Mouse (Mus musculus) right cerebral cortex, adult 18-20 months (tissue): ENCODE measurements at regions not wholly inside any gene's neighbourhood (a gene's known extent, or its start where the extent isn't known, plus 50 kb on each side); places are given as distances from the start of the nearest gene placed in this dataset.
"Not testable (repeated sequence)": the region's sequence is repeated elsewhere in the genome, so short reads cannot be mapped to it uniquely, and the experiment has no call there.

Source experiments
- DNase-seq: peaks from one replicate; pipeline ENCODE4 v3.0.0; 2022; ENCODE audit warnings: mixed read lengths

DNA sequence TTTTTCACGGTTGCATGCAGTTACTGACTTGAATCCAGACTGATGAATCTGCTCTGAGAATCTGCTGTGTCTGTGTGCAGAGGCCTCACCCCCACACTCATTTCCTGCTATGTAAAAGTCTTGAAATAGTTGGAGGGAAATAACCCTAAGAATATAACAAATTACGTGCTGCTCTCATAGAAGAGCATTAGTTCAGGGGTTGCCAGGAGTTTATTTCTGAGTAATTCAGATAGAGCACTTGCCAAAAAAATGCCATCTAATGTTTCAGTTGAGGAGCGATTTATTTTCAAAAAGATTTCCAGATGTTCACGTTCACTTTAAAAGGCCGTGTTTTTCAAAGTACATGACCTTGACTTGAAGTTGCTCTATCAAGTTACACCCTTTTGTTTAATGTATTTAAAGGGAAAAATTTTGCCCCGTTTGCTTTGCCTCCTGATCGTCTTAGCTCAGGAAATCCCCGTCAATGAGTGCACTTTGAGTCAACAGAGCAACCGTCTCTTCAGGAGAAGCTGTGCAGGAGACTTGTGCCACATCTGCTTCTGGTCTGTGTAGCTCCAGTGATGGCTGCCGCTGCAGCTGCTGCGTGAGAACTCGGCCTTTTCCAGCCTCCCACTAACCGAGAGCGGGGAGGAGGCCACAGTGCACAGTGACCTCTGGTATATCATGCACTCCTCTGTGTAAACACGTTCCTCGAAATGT, 50.9 kb upstream of the Sec61g start:
- DNase-seq: no peak

DNA sequence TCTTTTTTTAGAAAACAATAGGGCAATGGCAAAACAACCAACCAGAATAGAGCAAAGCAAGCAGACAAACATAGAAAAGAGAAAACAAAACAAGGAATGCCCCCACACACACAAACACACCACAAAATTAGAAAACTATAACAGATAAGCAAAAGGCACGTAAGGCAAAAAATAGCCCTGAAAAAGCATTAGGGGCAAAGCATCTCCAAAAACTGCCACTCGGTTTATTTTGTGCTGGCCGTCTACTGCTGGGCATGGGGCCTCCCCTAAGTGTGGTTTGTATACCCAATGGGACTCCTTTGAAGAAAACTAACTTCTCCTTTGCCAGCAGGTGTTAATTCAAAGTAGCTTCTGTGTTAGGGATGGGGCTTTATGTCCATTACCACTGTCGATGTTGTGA, 53.4 kb upstream of the Sec61g start:
- DNase-seq: no peak

DNA sequence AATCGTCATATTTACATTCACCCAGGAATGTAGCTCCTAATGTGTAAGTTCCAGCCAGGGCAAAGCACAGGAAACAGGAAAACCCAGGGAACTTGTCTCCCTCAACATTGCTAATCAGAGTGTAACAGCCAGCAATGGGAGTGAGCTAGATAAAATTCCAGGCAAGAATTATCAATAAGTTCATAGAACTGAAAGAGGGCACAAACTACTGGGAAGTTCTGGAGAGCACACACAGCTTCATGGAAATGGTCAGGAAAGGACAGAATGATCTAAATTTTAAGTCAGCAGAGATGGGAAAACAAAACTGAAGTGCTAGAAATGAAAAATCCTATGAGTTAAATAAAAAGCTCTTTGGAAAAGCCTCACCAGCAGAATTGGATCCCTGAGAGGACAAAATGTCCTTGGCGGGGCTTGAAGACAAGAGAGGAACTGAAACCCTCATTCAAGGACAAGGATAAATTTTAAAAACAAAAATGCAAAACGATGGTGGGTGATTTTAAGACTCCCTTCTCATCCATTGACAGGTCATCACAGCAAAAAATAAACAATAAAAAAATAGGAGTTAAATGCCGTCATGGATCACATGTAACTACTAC, 80.9 kb upstream of the Sec61g start:
- no peak for DNase-seq

- DNase-seq: no peak
Observed at GRCm38 (mm10) chr11:16590541-16590940, 82.3 kb upstream of the Sec61g start.

GRCm38 (mm10) chr11:16591471-16591921, 83.2 kb upstream of the Sec61g start:
- DNase-seq: peak; percentile 43

DNA sequence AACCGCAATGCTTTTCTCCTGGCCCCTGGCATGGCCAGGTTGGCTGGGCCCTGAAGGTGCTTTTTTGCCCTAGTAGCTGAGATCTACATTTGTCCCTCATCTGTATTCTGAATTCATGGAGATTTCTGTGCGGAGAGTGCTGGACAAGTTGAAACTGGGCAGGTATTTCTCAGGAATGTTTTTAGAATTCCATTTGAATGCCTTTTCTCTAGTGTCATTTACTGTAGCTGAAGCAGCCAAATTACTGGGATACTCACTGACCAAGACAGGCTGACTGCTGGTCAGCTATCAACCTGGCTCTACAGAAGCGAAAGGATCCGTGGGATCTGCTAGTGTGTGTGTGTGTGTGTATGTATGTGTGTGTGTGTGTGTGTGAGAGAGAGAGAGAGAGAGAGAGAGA, 83.7 kb upstream of the Sec61g start:
- no peak for DNase-seq

DNA sequence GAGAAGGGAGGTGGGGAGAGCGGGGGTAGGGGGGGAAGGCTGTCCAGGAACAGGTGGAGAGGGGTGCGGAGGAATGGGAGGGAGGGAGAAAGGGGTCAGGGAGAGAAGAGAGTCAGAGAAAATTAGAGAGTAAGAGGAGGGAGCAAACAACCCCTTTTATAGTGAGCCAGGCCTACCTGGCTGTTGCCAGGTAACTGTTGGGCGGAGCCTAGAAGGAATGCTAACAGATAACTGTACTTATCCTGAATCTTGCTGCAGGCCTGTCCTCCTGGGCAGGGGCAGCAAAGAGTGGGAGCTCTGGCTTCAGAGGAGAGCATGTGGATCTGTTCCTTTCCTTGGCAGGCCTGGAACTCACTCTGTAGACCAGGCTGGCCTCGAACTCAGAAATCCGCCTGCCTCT, 84.5 kb upstream of the Sec61g start:
- no peak for DNase-seq

DNA sequence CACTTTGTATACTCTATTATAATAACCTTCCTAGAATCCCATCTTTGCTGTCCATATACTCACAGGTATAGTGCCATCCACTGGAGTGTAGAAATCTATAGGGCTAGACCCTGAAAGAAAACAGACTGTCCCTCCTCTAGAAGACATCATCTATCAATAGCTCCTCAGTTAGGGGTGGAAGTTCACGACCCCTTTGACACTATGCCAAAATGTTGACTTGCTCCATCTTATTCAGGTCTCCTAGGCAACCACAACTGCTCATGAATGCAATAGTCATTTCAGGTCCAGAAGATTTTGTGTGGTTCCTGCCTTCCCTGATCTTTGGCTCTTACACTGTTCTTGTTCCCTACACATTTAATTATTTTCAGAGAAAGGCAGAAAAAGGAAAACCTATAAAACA, 86.5 kb upstream of the Sec61g start:
- no peak for DNase-seq

DNA sequence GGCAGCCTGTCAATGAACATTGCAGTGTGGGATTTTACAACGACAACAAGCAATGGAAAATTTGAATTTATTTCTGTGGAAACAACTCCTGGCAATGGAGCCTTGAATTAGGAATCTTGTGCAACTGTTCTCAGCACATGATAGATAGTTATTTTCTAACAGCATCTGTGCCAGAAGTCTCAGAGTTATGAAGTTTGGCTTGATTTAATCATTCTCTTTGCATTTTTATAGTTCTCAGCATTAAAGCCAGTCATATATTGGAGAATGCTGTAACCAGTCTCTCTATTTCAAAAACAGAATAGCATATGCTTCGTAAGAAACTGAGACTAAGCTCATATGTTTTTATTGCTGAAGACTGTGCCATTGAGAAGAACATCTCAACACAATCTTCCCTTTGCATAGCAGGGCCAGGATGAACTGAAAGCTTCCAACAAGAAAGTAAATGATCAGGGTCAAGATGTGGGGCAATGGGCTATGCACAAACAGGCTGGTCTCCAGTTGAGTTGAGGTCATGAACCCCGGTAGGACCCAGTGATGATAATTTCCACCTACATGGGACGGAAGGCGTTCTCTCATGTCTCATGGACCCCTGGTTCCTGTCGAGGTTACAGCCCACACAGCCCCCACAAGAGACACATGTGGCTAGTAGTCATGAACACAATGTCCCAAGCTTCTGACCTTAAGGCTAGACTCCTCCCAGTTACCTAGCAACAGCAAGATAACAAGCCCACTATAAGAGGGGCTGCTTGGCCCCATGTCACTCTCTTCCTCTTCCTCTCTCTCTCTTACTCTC, 89.0 kb upstream of the Sec61g start:
- peak; percentile 1 for DNase-seq

- DNase-seq: no peak
Observed at GRCm38 (mm10) chr11:16602947-16603346, 94.7 kb upstream of the Sec61g start.

GRCm38 (mm10) chr11:16606435-16607214, 98.3 kb upstream of the Sec61g start:
- no peak for DNase-seq

GRCm38 (mm10) chr11:16607900-16608422, 99.7 kb upstream of the Sec61g start:
- DNase-seq: not testable (repeated sequence)

- no peak for DNase-seq
Observed at GRCm38 (mm10) chr11:16611741-16612140, 103.5 kb upstream of the Sec61g start.

DNA sequence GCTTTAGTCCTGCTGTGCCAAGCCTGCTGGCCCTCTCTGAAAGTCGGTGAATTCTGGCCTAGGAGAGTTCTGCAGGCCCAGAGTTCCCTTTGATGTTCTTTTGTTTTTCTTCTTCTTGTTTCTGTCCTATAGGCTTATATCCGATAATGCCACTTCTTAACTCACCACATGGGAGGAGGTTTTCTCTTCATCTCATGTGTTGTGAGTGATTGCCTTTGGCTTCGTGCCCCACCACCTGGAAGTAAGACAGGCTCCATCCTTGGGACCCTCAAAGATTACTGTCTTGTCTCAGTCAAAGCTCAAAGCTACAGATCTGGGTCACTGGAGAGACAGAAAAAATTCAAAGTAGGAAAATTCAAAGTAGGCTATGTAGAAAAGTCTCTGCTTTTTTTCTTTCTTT, 104.2 kb upstream of the Sec61g start:
- DNase-seq: no peak

- DNase-seq: no peak
Observed at GRCm38 (mm10) chr11:16619736-16620135, 111.5 kb upstream of the Sec61g start.

DNA sequence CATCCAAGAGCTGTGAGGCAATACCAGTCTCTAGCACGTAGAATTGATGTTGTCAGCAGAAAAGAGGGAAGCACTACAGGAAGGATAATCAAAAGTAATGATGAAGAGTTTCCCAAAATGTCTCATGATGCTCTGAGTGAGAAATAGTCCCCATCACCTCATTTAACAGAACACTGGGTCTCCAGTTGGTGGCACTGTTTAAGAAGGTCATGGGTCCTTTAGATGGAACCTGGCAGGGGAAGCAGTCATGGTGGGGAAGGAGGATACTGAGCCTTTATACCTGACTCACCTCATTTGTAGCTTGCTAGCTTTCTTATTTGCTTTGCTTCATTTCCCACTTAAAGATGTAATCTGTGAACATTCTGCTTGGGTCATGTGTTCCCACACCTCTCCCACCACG, 115.4 kb upstream of the Sec61g start:
- no peak for DNase-seq

DNA sequence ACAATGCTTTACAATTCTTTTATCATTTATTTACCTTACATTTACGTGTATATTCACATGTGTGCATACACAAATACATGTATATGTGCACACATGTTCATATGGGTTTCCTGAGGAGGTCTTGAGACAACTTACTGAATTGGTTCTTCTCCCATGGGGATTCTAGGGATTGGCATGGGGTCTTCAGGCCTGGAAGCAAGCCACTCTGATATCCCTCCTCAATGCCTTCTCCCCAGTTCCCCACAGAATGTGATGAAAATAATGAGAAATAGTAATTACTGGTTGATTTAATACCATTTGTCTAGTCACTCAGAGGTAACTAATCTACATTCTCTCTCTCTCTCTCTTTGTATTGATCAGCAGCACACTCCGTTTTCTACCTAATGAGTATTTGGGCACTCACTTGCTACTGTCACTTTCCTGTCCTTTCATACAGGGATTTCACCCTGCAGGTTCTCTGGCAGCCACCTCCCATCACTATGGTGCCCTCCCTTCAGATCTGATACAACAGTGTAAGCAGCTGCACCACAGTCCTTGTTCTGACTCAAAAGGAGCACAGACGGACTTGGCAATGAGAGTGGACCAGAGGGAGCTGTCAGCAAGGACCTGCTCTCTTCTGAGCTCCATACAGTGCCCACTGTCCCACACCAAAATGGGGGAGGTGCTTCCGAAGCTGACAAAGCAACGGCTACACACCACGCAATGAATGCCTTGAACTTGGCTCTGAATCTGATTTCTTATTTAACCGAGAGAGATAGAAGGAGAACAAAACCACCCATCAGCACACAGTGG, 119.2 kb upstream of the Sec61g start:
- DNase-seq: peak; percentile 1

GRCm38 (mm10) chr11:16629410-16630129, 121.3 kb upstream of the Sec61g start:
- DNase-seq: no peak

GRCm38 (mm10) chr11:16635796-16636195, 116.2 kb upstream of the Egfr start:
- DNase-seq: not testable (repeated sequence)

DNA sequence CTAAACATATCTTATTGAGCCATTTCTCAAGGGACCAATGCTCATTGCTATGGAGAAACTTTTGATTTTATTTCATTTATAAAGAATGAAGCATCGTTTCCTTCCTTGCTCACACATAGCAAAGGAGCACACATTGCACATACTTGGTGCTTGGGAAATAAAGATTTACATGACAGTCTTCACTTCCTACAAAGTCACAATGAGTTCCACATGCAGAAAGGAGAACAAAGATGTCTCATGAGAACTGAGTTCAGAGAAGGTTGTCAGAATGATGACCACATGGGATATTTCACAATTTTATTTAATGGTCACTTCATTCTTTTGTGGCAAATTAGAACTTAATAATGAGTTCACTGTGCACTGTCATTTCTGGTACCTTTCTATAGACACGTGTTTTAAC, 114.3 kb upstream of the Egfr start:
- DNase-seq: no peak

DNA sequence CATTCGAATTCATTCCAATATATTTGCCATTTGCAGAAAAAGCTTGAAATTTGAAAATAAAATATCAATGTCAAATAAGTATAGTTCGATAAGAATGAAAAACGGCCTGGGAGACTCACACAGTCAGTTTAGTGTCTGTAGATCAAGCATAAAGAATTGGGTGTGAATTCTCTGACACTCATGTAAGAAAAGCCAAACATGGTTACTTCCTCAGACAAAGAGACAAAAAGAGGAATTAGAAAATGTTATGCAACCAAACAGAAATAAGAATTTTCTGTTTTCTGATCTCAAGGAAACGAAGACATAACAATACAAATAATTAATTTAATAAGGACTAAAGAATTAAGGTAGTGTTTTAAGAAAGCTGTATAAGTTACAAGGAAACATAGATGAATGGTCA, 113.7 kb upstream of the Egfr start:
- DNase-seq: no peak
